Mouse (Mus musculus): ENCODE data around the gene Ppp2r1b. TPM values are rescaled to one million over a fixed set of nuclear protein-coding genes. Genes with fewer than 3 reads are reported as not detected.

The Ppp2r1b gene
- 36.6 and 43.6 TPM in 2 replicates for polyA plus RNA-seq (2015; fragmentation: Nextera tagmentation; extraction: Ambion mirVana)

GRCm38 (mm10) chr9:50845081-50845480 is at the start of gene Ppp2r1b:
TSS of gene Ppp2r1b (plus strand) at chr9:50845301.
- H3K4me2 ChIP-seq (ENCODE audit: low read length) = no peak within 1 kb of the TSS
- WGBS = 76% methylated on average over 3 of the region's 3 CpGs
- peak within 1 kb of the TSS; percentile 54; the same call in 1 of the 2 replicates for H3K27ac ChIP-seq
- H3K4me3 ChIP-seq (replicated peaks; ENCODE audit: low read depth, low read length) = no peak within 1 kb of the TSS
- ATAC-seq (replicated peaks; ENCODE audit: low FRiP score, low read depth) = no peak
- no peak for DNase-seq (ENCODE audit: low spot score)
- H3K36me3 ChIP-seq (ENCODE audit: insufficient read depth, low read length) = 0 out of 2 replicates have a peak, but pooled peaks cover 7% of the 10 kb centered on the region
- no peaks in the 10 kb centered on the region for H3K27me3 ChIP-seq (ENCODE audit: insufficient read depth, low read length)
- no peak for TF ChIP-seq CTCF (IDR thresholded peaks at IDR 0.05; ENCODE audit: low read depth)
- peaks cover 17% of the 10 kb centered on the region; the same call in 1 of the 2 replicates for H3K4me1 ChIP-seq (replicated peaks; ENCODE audit: insufficient read depth, low read length)
- no peak within 1 kb of the TSS for H3K9ac ChIP-seq (ENCODE audit: low read depth, low read length)
- H3K9me3 ChIP-seq (replicated peaks; ENCODE audit: low read length) = no peaks in the 10 kb centered on the region

GRCm38 (mm10) chr9:50796776-50797175 is 48.3 kb upstream of the Ppp2r1b start:
- Histone ChIP-seq H3K4me2 (ENCODE audit: low read length) (no peak overlapping the region), H3K9me3 (replicated peaks; ENCODE audit: low read length) (no peaks in the 10 kb centered on the region), H3K36me3 (ENCODE audit: insufficient read depth, low read length) (peaks cover 12% of the 10 kb centered on the region; the same call in 1 of the 2 replicates), H3K9ac (ENCODE audit: low read depth, low read length) (no peak overlapping the region), H3K4me3 (replicated peaks; ENCODE audit: low read depth, low read length) (no peak overlapping the region), H3K27ac (no peak overlapping the region), H3K4me1 (replicated peaks; ENCODE audit: insufficient read depth, low read length) (no peaks in the 10 kb centered on the region), H3K27me3 (ENCODE audit: insufficient read depth, low read length) (no peaks in the 10 kb centered on the region)
- ATAC-seq (replicated peaks; ENCODE audit: low FRiP score, low read depth) = no peak
- DNase-seq (ENCODE audit: low spot score) = no peak
- no peak for TF ChIP-seq CTCF (IDR thresholded peaks at IDR 0.05; ENCODE audit: low read depth)
- WGBS = 89% methylated on average over 8 of the region's 8 CpGs

GRCm38 (mm10) chr9:50797641-50798040 is 47.5 kb upstream of the Ppp2r1b start:
- no peaks in the 10 kb centered on the region for H3K27me3 ChIP-seq (ENCODE audit: insufficient read depth, low read length)
- no peak overlapping the region for H3K4me3 ChIP-seq (replicated peaks; ENCODE audit: low read depth, low read length)
- H3K4me1 ChIP-seq (replicated peaks; ENCODE audit: insufficient read depth, low read length) = no peaks in the 10 kb centered on the region
- DNase-seq (ENCODE audit: low spot score) (no peak), ATAC-seq (replicated peaks; ENCODE audit: low FRiP score, low read depth) (no peak)
- H3K9ac ChIP-seq (ENCODE audit: low read depth, low read length) = no peak overlapping the region
- H3K36me3 ChIP-seq (ENCODE audit: insufficient read depth, low read length) = peaks cover 12% of the 10 kb centered on the region
- H3K27ac ChIP-seq = no peak overlapping the region
- no peak overlapping the region for H3K4me2 ChIP-seq (ENCODE audit: low read length)
- TF ChIP-seq CTCF (IDR thresholded peaks at IDR 0.05; ENCODE audit: low read depth) = no peak
- no peaks in the 10 kb centered on the region for H3K9me3 ChIP-seq (replicated peaks; ENCODE audit: low read length)
- WGBS = 96% methylated on average over 7 of the region's 7 CpGs

DNA sequence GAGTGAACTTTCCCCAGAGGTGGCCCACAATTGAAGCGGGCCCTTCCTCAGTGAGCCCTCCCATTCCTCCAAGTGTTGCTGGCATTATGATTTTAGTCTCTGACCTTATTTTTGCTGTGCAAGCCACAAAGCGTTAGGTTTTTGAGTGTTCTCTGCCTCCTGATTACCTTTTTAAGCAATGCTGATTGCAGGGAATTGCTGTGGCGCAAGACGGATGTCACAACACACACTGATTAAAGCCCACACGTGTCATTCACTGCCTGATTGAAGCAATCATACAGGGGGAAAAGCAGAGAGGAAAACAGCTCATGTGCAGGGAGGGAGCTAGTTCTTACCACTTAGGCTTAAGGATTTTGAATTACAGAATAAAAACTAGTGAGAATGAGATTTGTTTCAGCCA is 46.7 kb upstream of the Ppp2r1b start:
- DNase-seq (ENCODE audit: low spot score) (no peak), ATAC-seq (replicated peaks; ENCODE audit: low FRiP score, low read depth) (no peak)
- no peak for TF ChIP-seq CTCF (IDR thresholded peaks at IDR 0.05; ENCODE audit: low read depth)
- no peak overlapping the region for H3K4me3 ChIP-seq (replicated peaks; ENCODE audit: low read depth, low read length)
- H3K36me3 ChIP-seq (ENCODE audit: insufficient read depth, low read length) = peaks cover 16% of the 10 kb centered on the region
- H3K9ac ChIP-seq (ENCODE audit: low read depth, low read length) = no peak overlapping the region
- H3K4me1 ChIP-seq (replicated peaks; ENCODE audit: insufficient read depth, low read length) = no peaks in the 10 kb centered on the region
- H3K9me3 ChIP-seq (replicated peaks; ENCODE audit: low read length) = no peaks in the 10 kb centered on the region
- WGBS = 82% methylated on average over 5 of the region's 5 CpGs
- no peaks in the 10 kb centered on the region for H3K27me3 ChIP-seq (ENCODE audit: insufficient read depth, low read length)
- no peak overlapping the region for H3K4me2 ChIP-seq (ENCODE audit: low read length)
- no peak overlapping the region for H3K27ac ChIP-seq

DNA sequence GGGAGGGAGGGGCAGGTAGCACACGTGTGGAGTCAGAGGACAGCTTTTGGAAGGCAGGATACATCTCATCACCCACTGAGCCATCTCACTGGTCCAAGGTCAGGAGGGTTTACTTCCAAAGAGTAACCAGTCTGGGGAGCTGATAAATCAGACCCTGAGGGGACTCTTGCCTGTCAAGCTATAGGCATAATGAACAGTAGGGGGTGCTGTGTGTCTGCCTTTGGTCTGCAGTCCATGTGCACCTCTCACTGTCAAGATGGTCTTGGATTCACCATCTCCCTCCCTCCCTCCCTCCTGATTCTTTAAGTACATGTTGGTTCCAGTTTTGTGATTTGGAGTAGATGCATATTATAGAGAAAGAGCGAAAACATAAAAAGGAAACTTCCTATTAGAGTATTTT is 44.1 kb upstream of the Ppp2r1b start:
- 0 out of 2 replicates have a peak, but pooled peaks have one; percentile 21 for ATAC-seq (replicated peaks; ENCODE audit: low FRiP score, low read depth)
- Histone ChIP-seq H3K9ac (ENCODE audit: low read depth, low read length) (no peak overlapping the region), H3K9me3 (replicated peaks; ENCODE audit: low read length) (no peaks in the 10 kb centered on the region), H3K36me3 (ENCODE audit: insufficient read depth, low read length) (peaks cover 28% of the 10 kb centered on the region), H3K4me2 (ENCODE audit: low read length) (no peak overlapping the region), H3K27me3 (ENCODE audit: insufficient read depth, low read length) (no peaks in the 10 kb centered on the region), H3K27ac (no peak overlapping the region), H3K4me3 (replicated peaks; ENCODE audit: low read depth, low read length) (no peak overlapping the region), H3K4me1 (replicated peaks; ENCODE audit: insufficient read depth, low read length) (no peaks in the 10 kb centered on the region)
- WGBS = 45% methylated on average over 2 of the region's 2 CpGs
- TF ChIP-seq CTCF (IDR thresholded peaks at IDR 0.05; ENCODE audit: low read depth) = peak; percentile 73
- DNase-seq (ENCODE audit: low spot score) = peak; percentile 65

DNA sequence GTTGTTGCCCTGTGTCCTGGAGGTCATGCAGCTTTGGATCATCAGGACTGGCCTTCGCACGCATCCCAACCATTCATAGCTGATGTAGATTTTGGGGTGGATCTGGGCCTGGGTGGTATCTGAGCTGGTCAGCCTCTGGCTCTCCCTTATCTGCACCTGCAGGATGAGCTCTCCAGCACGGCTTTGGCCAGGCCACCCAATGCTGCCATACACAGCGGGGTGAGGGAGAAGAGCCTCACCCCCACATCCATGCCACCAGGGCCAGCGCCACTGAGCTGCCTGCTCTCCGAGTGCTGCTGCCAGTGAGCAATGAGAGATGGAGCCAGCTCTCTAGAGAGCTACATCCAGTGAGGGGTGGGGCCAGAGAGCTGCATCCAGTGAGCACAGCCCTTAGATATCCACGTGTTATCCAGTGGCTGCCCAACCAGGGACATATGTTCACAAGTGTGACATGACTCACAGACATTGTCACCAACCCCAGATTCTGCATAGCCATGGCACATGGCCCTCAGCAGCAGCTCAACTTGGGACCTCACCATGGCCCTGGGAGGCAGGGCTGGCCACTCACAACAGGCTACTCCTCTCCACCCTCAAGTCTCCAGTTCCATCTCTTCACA is 41.9 kb upstream of the Ppp2r1b start:
- no peak for TF ChIP-seq CTCF (IDR thresholded peaks at IDR 0.05; ENCODE audit: low read depth)
- H3K4me3 ChIP-seq (replicated peaks; ENCODE audit: low read depth, low read length) = no peak overlapping the region
- peaks cover 34% of the 10 kb centered on the region for H3K36me3 ChIP-seq (ENCODE audit: insufficient read depth, low read length)
- no peaks in the 10 kb centered on the region for H3K27me3 ChIP-seq (ENCODE audit: insufficient read depth, low read length)
- H3K9ac ChIP-seq (ENCODE audit: low read depth, low read length) = no peak overlapping the region
- no peaks in the 10 kb centered on the region for H3K4me1 ChIP-seq (replicated peaks; ENCODE audit: insufficient read depth, low read length)
- DNase-seq (ENCODE audit: low spot score) (no peak), ATAC-seq (replicated peaks; ENCODE audit: low FRiP score, low read depth) (no peak)
- no peak overlapping the region for H3K27ac ChIP-seq
- H3K9me3 ChIP-seq (replicated peaks; ENCODE audit: low read length) = no peaks in the 10 kb centered on the region
- WGBS = 87% methylated on average over 7 of the region's 7 CpGs
- no peak overlapping the region for H3K4me2 ChIP-seq (ENCODE audit: low read length)
